Mouse (Mus musculus) midbrain, embryonic 16.5 days (tissue): ENCODE data around the gene H2afy. TPM values are rescaled to one million over a fixed set of nuclear protein-coding genes. Genes with fewer than 3 reads are reported as not detected.

ENCODE experiments used
- ATAC-seq: fragments of 200-750 bp; cut with Nextera tagmentation; 2 replicates; pipeline ENCODE4 v1.8.0; 2017; ENCODE audit warnings: moderate TSS enrichment
- H3K27ac ChIP-seq: fragments of 300-500 bp; sonication (generic); 2 replicates; pipeline ENCODE4 v1.5.1; 2014; ENCODE audit warnings: mild to moderate bottlenecking, low read length, mixed read lengths
- H3K27me3 ChIP-seq: fragments of 300-500 bp; sonication (generic); 2 replicates; pipeline ENCODE4 v1.6.1; 2014; ENCODE audit warnings: low read depth, low read length, mixed read lengths; ENCODE audit not compliant: control insufficient read depth, insufficient read depth
- H3K36me3 ChIP-seq: fragments of 300-500 bp; sonication (generic); 2 replicates; pipeline ENCODE4 v1.6.1; 2014; ENCODE audit warnings: mild to moderate bottlenecking, low read length, moderate library complexity, mixed read lengths; ENCODE audit not compliant: control insufficient read depth, insufficient read depth
- H3K4me1 ChIP-seq: fragments of 300-500 bp; sonication (generic); 2 replicates; pipeline ENCODE4 v1.6.1; 2014; ENCODE audit warnings: mild to moderate bottlenecking, low read length, mixed read lengths; ENCODE audit not compliant: control insufficient read depth, insufficient read depth
- H3K4me2 ChIP-seq: fragments of 300-500 bp; sonication (generic); 2 replicates; pipeline ENCODE4 v1.6.1; 2014; ENCODE audit warnings: mild to moderate bottlenecking, low read length, mixed read lengths
- H3K4me3 ChIP-seq: fragments of 300-500 bp; sonication (generic); 2 replicates; pipeline ENCODE4 v1.5.1; 2014; ENCODE audit warnings: low read depth, mild to moderate bottlenecking, low read length, moderate library complexity, mixed read lengths
- H3K9ac ChIP-seq: fragments of 300-500 bp; sonication (generic); 2 replicates; pipeline ENCODE4 v1.6.1; 2014; ENCODE audit warnings: low read depth, low read length, mixed read lengths
- H3K9me3 ChIP-seq: fragments of 300-500 bp; sonication (generic); replicated peaks from 2 replicates; pipeline ENCODE4 v1.6.1; 2014; ENCODE audit warnings: mild to moderate bottlenecking, low read length, mixed read lengths; ENCODE audit not compliant: control insufficient read depth, poor library complexity, severe bottlenecking
- WGBS: fragments of 180-500 bp; shearing (Covaris S2); extraction: QIAGEN DNeasy Blood & Tissue Kit; methylation state at CpG from one replicate; pipeline ENCODE4 v1.1.7; 2014; 5-methylcytosine and 5-hydroxymethylcytosine counted together
- polyA plus RNA-seq: library from polyadenylated mRNA; unstranded; fragments of >200 nt; fragmentation: Nextera tagmentation; extraction: Ambion mirVana; gene quantifications from 2 replicates; pipeline ENCODE4 v1.2.1, GENCODE M21; 2015

The H2afy gene
- polyA plus RNA-seq, 1 experiment from 2014 or later = 243 TPM

GRCm38 (mm10) chr13:56123075-56123474 is 13.1 kb downstream of the H2afy start:
- no peaks in the 10 kb centered on the region for H3K4me1 ChIP-seq
- H3K4me2 ChIP-seq = no peak overlapping the region
- H3K36me3 ChIP-seq = peaks cover 43% of the 10 kb centered on the region
- H3K9ac ChIP-seq = no peak overlapping the region
- no peaks in the 10 kb centered on the region for H3K27me3 ChIP-seq
- WGBS = 92% methylated on average over 5 of the region's 5 CpGs
- no peaks in the 10 kb centered on the region; the same call in 1 of the 2 replicates for H3K9me3 ChIP-seq
- no peak overlapping the region for H3K27ac ChIP-seq
- ATAC-seq = no peak
- no peak overlapping the region for H3K4me3 ChIP-seq

- Histone ChIP-seq H3K4me3 (no peak overlapping the region), H3K9me3 (no peaks in the 10 kb centered on the region), H3K4me1 (peaks cover 14% of the 10 kb centered on the region), H3K4me2 (no peak overlapping the region), H3K27me3 (no peaks in the 10 kb centered on the region), H3K9ac (no peak overlapping the region), H3K36me3 (peaks cover 8% of the 10 kb centered on the region), H3K27ac (0 out of 2 replicates have a peak overlapping the region, but pooled peaks have one; percentile 40)
- WGBS = 72% methylated on average over 9 of the region's 9 CpGs
- no peak for ATAC-seq
Observed at GRCm38 (mm10) chr13:56117991-56118765, 18.0 kb downstream of the H2afy start.

- ATAC-seq = no peak
- Histone ChIP-seq H3K4me1 (peaks cover 20% of the 10 kb centered on the region), H3K9me3 (no peaks in the 10 kb centered on the region), H3K27me3 (no peaks in the 10 kb centered on the region), H3K36me3 (peaks cover 6% of the 10 kb centered on the region; the same call in 1 of the 2 replicates), H3K27ac (no peak overlapping the region), H3K4me3 (no peak overlapping the region), H3K4me2 (no peak overlapping the region), H3K9ac (no peak overlapping the region)
- WGBS = 54% methylated on average over 3 of the region's 3 CpGs
Observed at GRCm38 (mm10) chr13:56115906-56116305, 20.3 kb downstream of the H2afy start.

GRCm38 (mm10) chr13:56115386-56115785 is 20.8 kb downstream of the H2afy start:
- no peak overlapping the region for H3K4me2 ChIP-seq
- H3K36me3 ChIP-seq = 0 out of 2 replicates have a peak, but pooled peaks cover 4% of the 10 kb centered on the region
- H3K4me3 ChIP-seq = no peak overlapping the region
- H3K9ac ChIP-seq = no peak overlapping the region
- 76% methylated on average over 9 of the region's 9 CpGs for WGBS
- no peak overlapping the region for H3K27ac ChIP-seq
- peaks cover 22% of the 10 kb centered on the region for H3K4me1 ChIP-seq
- H3K27me3 ChIP-seq = no peaks in the 10 kb centered on the region
- ATAC-seq = no peak
- H3K9me3 ChIP-seq = no peaks in the 10 kb centered on the region

GRCm38 (mm10) chr13:56113431-56114248 is 22.5 kb downstream of the H2afy start:
- Histone ChIP-seq H3K4me1 (peaks cover 36% of the 10 kb centered on the region), H3K9me3 (no peaks in the 10 kb centered on the region), H3K9ac (no peak overlapping the region), H3K36me3 (no peaks in the 10 kb centered on the region), H3K27me3 (no peaks in the 10 kb centered on the region), H3K4me3 (no peak overlapping the region), H3K27ac (no peak overlapping the region), H3K4me2 (no peak overlapping the region)
- ATAC-seq = no peak
- 66% methylated on average over 19 of the region's 19 CpGs for WGBS

- no peak overlapping the region for H3K9ac ChIP-seq
- 41% methylated on average over 13 of the region's 13 CpGs for WGBS
- H3K4me1 ChIP-seq = peaks cover 36% of the 10 kb centered on the region
Observed at GRCm38 (mm10) chr13:56112980-56113379, 23.2 kb downstream of the H2afy start.

GRCm38 (mm10) chr13:56112496-56112895 is 23.7 kb downstream of the H2afy start:
- 18% methylated on average over 4 of the region's 4 CpGs for WGBS
- no peak overlapping the region for H3K4me3 ChIP-seq
- peaks cover 36% of the 10 kb centered on the region for H3K4me1 ChIP-seq
- no peaks in the 10 kb centered on the region for H3K27me3 ChIP-seq
- 0 out of 2 replicates have a peak overlapping the region, but pooled peaks have one; percentile 28 for H3K27ac ChIP-seq
- no peak overlapping the region for H3K4me2 ChIP-seq
- no peaks in the 10 kb centered on the region for H3K36me3 ChIP-seq
- H3K9ac ChIP-seq = no peak overlapping the region
- ATAC-seq = no peak
- no peaks in the 10 kb centered on the region for H3K9me3 ChIP-seq

More at GRCm38 (mm10) chr13:56112980-56113379, 23.2 kb downstream of the H2afy start:
- Histone ChIP-seq H3K27me3 (no peaks in the 10 kb centered on the region), H3K36me3 (no peaks in the 10 kb centered on the region), H3K4me3 (no peak overlapping the region), H3K4me2 (no peak overlapping the region), H3K27ac (0 out of 2 replicates have a peak overlapping the region, but pooled peaks have one; percentile 28), H3K9me3 (no peaks in the 10 kb centered on the region)
- ATAC-seq = no peak

GRCm38 (mm10) chr13:56111601-56112000 is 24.6 kb downstream of the H2afy start:
- Histone ChIP-seq H3K4me2 (no peak overlapping the region), H3K36me3 (no peaks in the 10 kb centered on the region), H3K9me3 (no peaks in the 10 kb centered on the region), H3K4me3 (no peak overlapping the region), H3K9ac (no peak overlapping the region), H3K27me3 (no peaks in the 10 kb centered on the region), H3K4me1 (peaks cover 36% of the 10 kb centered on the region), H3K27ac (no peak overlapping the region)
- no peak for ATAC-seq
- 81% methylated on average over 6 of the region's 6 CpGs for WGBS
